Mouse (Mus musculus) central nervous system, embryonic 14 days (tissue): ENCODE data around the gene Spint4. TPM values are rescaled to one million over a fixed set of nuclear protein-coding genes. Genes with fewer than 3 reads are reported as not detected.

Experiments used
- polyA plus RNA-seq: library from polyadenylated mRNA; depleted of rRNA; stranded (reverse); fragments of >200 nt; gene quantifications from 2 replicates; pipeline ENCODE4 v1.2.3, GENCODE M21; 2012; rRNA removed

Gene Spint4
- not detected in 2 replicates for polyA plus RNA-seq

DNA sequence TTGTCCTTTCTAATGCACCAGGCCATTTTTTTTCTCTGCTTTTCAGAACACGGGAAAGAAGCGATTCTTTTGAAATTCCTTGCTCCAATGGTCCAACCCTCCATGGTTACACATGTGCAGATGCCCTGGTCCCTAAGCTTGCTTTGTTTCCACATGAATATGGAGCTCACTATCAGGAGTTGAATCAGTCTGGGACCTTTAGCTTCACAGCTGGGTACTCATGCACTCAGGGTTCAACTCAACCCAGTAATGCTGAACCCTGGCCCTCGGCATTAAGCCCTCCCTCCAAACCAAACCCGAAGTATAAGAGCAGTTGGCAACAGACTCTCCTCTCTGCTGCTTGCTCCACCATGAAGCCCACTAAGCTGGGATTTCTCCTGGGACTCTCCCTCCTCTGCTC, at the start of gene Spint4:
Spint4 (plus strand) TSS at position 301 of the 400 bp plus-strand sequence.

DNA sequence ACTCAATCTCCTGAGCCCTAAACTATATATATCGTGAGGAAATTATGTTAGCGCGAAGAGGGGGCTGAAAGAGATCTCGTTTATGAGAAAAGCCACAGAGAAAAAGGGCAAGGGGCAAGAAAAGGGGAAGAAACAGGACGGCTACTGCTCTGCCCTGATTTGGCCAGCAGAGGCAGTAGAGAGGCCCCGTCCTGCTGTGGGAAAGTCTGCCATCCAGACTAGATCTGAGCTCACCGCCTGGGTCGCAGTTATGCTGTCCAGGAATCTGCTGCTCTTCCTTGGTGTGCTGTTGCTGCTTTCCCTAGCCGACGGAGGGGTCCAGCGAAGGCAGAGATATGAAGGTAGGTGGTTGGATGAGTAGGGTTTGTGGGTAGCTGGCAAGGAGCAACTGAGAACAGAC, 42.4 kb upstream of the Spint4 start, which contains the start of gene Wfdc10:
Wfdc10 (plus strand) TSS at position 189 of the 400 bp plus-strand sequence.

DNA sequence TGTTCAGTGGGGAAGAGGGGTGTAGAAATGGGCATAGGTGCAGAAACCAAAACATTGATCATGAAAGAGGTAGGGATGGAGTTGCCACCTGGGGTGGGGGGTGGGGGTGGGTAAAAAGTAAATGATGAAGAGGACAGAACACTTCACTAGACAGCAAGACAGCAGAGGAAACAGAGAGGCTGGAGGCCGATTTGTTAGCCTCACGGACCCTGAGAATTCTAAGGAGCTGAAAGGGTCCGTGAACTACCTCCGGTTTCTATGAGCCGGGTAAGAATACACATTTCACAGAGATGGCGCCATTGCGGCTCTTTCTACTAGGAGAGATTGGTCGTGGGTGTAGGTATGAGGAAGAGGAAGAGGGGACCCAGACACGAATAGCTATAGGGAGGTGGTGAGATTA, 41.8 kb upstream of the Spint4 start, which contains the start of gene Wfdc9:
Wfdc9 (minus strand) TSS at position 101 of the 400 bp plus-strand sequence.

DNA sequence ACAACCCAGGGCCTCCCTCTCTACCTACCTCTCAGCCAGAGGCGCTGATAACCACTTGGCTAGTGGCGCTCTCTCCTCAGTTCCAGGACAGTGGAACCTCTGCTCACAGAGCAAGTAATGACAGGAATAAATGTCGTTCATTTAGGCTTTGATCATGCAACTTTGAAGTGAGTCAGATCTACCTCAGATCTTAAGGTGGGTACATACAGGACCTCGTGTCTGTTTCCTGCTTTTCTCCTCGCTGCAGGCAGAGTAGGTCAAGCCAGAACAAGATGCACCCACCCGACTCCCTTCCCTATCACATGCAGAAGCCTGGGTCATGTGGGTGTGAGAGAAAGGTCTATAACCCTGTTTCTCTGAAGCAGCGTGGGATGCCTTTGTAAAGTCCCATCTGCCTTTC, 24.3 kb upstream of the Spint4 start, which contains the start of gene Wfdc11:
Wfdc11 (minus strand) TSS at position 101 of the 400 bp plus-strand sequence.

DNA sequence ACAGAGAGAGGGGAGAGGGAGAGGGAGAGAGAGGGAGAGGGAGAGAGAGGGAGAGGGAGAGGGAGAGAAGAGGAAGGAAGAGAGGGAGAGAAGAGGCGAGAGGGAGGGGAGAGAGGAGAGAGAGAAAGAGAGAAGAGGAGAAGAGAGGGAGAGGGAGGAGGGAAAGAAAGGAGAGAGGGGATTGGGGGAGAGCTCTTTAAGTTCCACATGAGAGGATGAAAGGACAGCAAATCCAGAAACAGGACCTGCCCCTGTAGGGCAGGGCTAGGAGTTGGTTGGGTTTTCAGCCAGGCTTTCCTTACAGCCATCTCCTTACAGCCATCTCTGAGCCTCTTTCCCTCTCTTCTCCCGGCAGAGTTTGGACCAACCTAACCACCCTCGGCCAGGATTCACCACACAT, 13.5 kb upstream of the Spint4 start, which contains the start of gene Wfdc13:
Wfdc13 (plus strand) TSS at position 301 of the 400 bp plus-strand sequence.

DNA sequence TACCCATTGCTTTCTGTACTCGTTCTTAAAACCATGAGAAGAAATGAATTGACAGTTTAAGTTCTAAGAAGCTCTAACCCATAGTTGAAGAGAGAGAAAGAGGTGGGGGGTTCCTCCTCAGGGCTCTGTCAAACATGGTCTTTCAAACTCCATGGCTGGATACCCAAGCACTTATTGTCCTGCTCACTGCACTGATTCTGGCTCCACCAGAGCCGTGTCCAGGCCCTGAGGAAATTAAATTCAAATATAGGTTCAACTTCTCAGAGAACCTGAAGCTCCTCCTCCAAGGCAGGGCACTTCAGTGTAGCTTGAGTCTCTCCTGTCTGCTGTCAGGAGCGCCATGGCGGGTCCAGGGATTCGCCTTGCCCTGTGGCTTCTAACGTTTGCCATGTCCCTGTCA, 16.7 kb downstream of the Spint4 start, which contains the start of gene Spint5:
Spint5 (plus strand) TSS at position 301 of the 400 bp plus-strand sequence.

DNA sequence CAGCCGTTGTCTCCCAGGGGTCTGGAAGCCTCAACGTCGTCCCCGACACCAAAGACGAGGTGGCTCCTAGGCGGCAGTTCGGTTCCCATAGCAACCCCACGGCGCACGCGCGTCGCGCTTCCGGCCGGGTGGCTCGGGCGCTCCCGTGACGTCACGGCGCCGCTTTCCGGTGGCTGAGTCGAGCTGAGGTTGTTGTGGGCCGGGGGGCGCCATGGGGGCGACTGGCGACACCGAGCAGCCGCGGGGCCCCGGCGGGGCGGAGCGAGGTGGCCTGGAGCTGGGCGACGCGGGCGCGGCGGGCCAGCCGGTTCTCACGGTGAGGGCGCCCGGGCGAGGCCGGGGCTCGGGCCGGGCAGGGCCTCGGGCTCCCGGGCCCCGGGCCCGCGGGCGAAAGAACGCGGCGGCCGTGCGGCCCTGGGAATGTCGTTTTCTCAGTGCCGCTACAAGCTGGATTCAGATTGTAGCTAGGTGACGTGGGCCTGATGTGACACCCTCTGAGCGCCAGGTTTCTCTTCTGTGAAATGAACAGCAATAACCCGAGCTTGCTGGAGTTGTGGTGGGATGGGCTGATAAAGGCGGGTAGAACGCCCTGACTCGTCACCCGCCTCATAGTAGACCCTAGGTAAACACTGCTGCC, 47.7 kb downstream of the Spint4 start, which contains the start of the genes Wfdc3 and Dnttip1:
Wfdc3 (minus strand) TSS at position 89 of the 637 bp plus-strand sequence.
Dnttip1 (plus strand) TSS at position 141 of the 637 bp plus-strand sequence.

Other genes starting within 250 kb of the Spint4 start
- gene Sys1, start 241.5 kb upstream of the Spint4 start, polyA plus RNA-seq = 53.1 and 56.8 TPM in 2 replicates
- 10.3 and 10.7 TPM in 2 replicates for gene Gm20458, start 237.5 kb upstream of the Spint4 start, polyA plus RNA-seq
- not detected in 2 replicates for gene Trp53tg5, start 224.8 kb upstream of the Spint4 start, polyA plus RNA-seq
- gene Dbndd2, start 212.4 kb upstream of the Spint4 start, polyA plus RNA-seq = 9.6 and 11.6 TPM in 2 replicates
- 82.2 and 101 TPM in 2 replicates for gene Pigt, start 201.0 kb upstream of the Spint4 start, polyA plus RNA-seq
- 4.5 and 14.3 TPM in 2 replicates for gene Wfdc2, start 136.1 kb upstream of the Spint4 start, polyA plus RNA-seq
- gene Spint3, start 125.0 kb upstream of the Spint4 start, polyA plus RNA-seq = not detected in 2 replicates
- gene Wfdc6a, start 113.1 kb upstream of the Spint4 start, polyA plus RNA-seq = not detected in 2 replicates
- not detected in 2 replicates for gene Eppin, start 104.9 kb upstream of the Spint4 start, polyA plus RNA-seq
- not detected in 2 replicates for gene Wfdc6b, start 85.0 kb upstream of the Spint4 start, polyA plus RNA-seq
- 0.04 TPM in 1 of 2 replicates, not detected in the other for gene Wfdc8, start 84.9 kb upstream of the Spint4 start, polyA plus RNA-seq
- gene Wfdc16, start 59.7 kb upstream of the Spint4 start, polyA plus RNA-seq = not detected in 2 replicates
- gene Wfdc10, start 42.5 kb upstream of the Spint4 start, polyA plus RNA-seq = not detected in 2 replicates
- gene Wfdc9, start 41.9 kb upstream of the Spint4 start, polyA plus RNA-seq = not detected in 2 replicates
- gene Wfdc11, start 24.4 kb upstream of the Spint4 start, polyA plus RNA-seq = not detected in 2 replicates
- gene Wfdc13, start 13.4 kb upstream of the Spint4 start, polyA plus RNA-seq = not detected in 2 replicates
- not detected in 2 replicates for gene Spint5, start 16.8 kb downstream of the Spint4 start, polyA plus RNA-seq
- gene Wfdc3, start 47.4 kb downstream of the Spint4 start, polyA plus RNA-seq = 1.0 and 1.1 TPM in 2 replicates
- gene Dnttip1, start 47.5 kb downstream of the Spint4 start, polyA plus RNA-seq = 60.1 and 64.9 TPM in 2 replicates
- 143 and 191 TPM in 2 replicates for gene Ube2c, start 71.4 kb downstream of the Spint4 start, polyA plus RNA-seq
- 0.54 and 60.3 TPM in 2 replicates for gene Tnnc2, start 81.5 kb downstream of the Spint4 start, polyA plus RNA-seq
- gene Snx21, start 87.3 kb downstream of the Spint4 start, polyA plus RNA-seq = 20.5 and 22.1 TPM in 2 replicates
- 30.2 and 33.6 TPM in 2 replicates for gene Acot8, start 106.4 kb downstream of the Spint4 start, polyA plus RNA-seq
- 8.6 and 9.6 TPM in 2 replicates for gene Zswim3, start 106.6 kb downstream of the Spint4 start, polyA plus RNA-seq
- gene Zswim1, start 124.2 kb downstream of the Spint4 start, polyA plus RNA-seq = 11.8 and 12.3 TPM in 2 replicates
- 0.31 and 0.49 TPM in 2 replicates for gene Spata25, start 130.0 kb downstream of the Spint4 start, polyA plus RNA-seq
- 126 and 143 TPM in 2 replicates for gene Ctsa, start 134.4 kb downstream of the Spint4 start, polyA plus RNA-seq
- gene Neurl2, start 135.0 kb downstream of the Spint4 start, polyA plus RNA-seq = 4.2 and 5.6 TPM in 2 replicates
- 62.6 and 75.4 TPM in 2 replicates for gene Pltp, start 159.2 kb downstream of the Spint4 start, polyA plus RNA-seq
- 49.4 and 52.0 TPM in 2 replicates for gene Pcif1, start 180.8 kb downstream of the Spint4 start, polyA plus RNA-seq
- 38.2 and 41.2 TPM in 2 replicates for gene Zfp335, start 213.3 kb downstream of the Spint4 start, polyA plus RNA-seq
- gene Mmp9, start 242.3 kb downstream of the Spint4 start, polyA plus RNA-seq = 17.1 and 19.8 TPM in 2 replicates